Mouse (Mus musculus) limb, embryonic 13.5 days (tissue): ENCODE data around the gene Itsn1. TPM values are rescaled to one million over a fixed set of nuclear protein-coding genes. Genes with fewer than 3 reads are reported as not detected.

ENCODE experiments used
- ATAC-seq: fragments of 200-750 bp; cut with Nextera tagmentation; 2 replicates; pipeline ENCODE4 v1.8.0; 2017; ENCODE audit warnings: low read depth, moderate number of reproducible peaks, moderate TSS enrichment; ENCODE audit not compliant: low FRiP score
- H3K27ac ChIP-seq: fragments of 300-500 bp; sonication (generic); 2 replicates; pipeline ENCODE4 v1.5.1; 2015; ENCODE audit warnings: inconsistent platforms, mild to moderate bottlenecking, moderate library complexity
- H3K27me3 ChIP-seq: fragments of 300-500 bp; sonication (generic); 2 replicates; pipeline ENCODE4 v1.6.1; 2015; ENCODE audit warnings: mild to moderate bottlenecking, inconsistent platforms
- H3K36me3 ChIP-seq: fragments of 300-500 bp; sonication (generic); 2 replicates; pipeline ENCODE4 v1.6.1; 2015; ENCODE audit warnings: inconsistent platforms, mild to moderate bottlenecking, moderate library complexity
- H3K4me1 ChIP-seq: fragments of 300-500 bp; sonication (generic); 2 replicates; pipeline ENCODE4 v1.6.1; 2015; ENCODE audit warnings: inconsistent platforms
- H3K4me2 ChIP-seq: fragments of 300-500 bp; sonication (generic); replicated peaks from 2 replicates; pipeline ENCODE4 v1.6.1; 2015; ENCODE audit warnings: inconsistent platforms, mild to moderate bottlenecking, moderate library complexity
- H3K4me3 ChIP-seq: fragments of 300-500 bp; sonication (generic); 2 replicates; pipeline ENCODE4 v1.5.1; 2015; ENCODE audit warnings: moderate library complexity, mild to moderate bottlenecking, inconsistent platforms
- H3K9ac ChIP-seq: fragments of 300-500 bp; sonication (generic); 2 replicates; pipeline ENCODE4 v1.6.1; 2015; ENCODE audit warnings: mild to moderate bottlenecking, inconsistent platforms
- H3K9me3 ChIP-seq: fragments of 300-500 bp; sonication (generic); 2 replicates; pipeline ENCODE4 v1.6.1; 2016; ENCODE audit warnings: inconsistent platforms
- WGBS: fragments of 180-500 bp; shearing (Covaris S2); methylation state at CpG from one replicate; pipeline ENCODE4 v1.1.7; 2015; 5-methylcytosine and 5-hydroxymethylcytosine counted together
- polyA plus RNA-seq: library from polyadenylated mRNA; unstranded; fragments of >200 nt; fragmentation: Nextera tagmentation; extraction: Ambion mirVana; gene quantifications from 2 replicates; pipeline ENCODE4 v1.2.1, GENCODE M21; 2015

Gene Itsn1
- polyA plus RNA-seq, 1 experiment from 2014 or later = 27.4 TPM

DNA sequence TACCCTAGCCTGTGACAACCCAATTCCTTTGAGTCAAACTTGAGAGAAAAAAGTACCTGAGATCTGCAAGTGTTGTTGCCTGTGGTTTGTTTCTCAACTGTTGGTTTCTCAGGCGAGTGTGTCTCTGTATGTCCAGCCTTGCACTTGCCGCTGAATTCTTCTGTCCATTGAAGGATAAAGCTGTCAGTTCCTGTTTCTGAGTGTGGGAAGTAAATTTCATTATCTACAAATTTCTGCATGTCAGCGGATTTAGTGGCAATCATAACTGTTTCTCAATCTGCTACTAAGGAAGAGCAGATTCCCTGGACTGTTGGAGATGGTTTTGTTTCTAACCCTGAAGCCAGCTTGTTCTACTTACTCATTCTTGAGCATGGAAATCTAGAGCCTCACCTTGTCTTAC lies 32.7 kb downstream of the Itsn1 start:
- no peak for ATAC-seq
- H3K4me2 ChIP-seq = no peak overlapping the region
- peaks cover 8% of the 10 kb centered on the region; the same call in 1 of the 2 replicates for H3K36me3 ChIP-seq
- no peak overlapping the region for H3K9ac ChIP-seq
- H3K4me3 ChIP-seq = no peak overlapping the region
- no peaks in the 10 kb centered on the region for H3K27me3 ChIP-seq
- no peak overlapping the region for H3K27ac ChIP-seq
- WGBS = 85% methylated on average over 3 of the region's 3 CpGs
- peaks cover 11% of the 10 kb centered on the region for H3K4me1 ChIP-seq
- H3K9me3 ChIP-seq = no peaks in the 10 kb centered on the region

DNA sequence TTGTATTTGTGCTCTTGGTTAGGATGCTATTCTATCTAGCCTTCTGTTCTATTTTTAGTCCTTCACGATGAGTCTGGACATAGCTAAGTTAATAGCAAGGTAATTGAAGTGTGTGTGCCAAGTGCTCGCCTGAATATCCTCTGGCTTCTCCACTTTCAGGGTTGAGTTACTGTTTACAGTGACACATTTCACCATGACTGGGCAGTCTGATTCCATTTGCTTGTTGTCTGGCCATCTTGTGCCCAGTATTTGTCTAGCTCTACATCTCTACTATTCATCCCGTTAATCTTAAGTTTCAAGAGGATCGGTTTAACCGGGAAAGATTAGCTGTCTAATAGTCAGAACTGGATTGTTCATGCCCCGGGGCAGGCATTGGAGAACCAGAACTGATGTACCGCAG lies 33.4 kb downstream of the Itsn1 start:
- H3K9me3 ChIP-seq = no peaks in the 10 kb centered on the region
- no peak overlapping the region for H3K9ac ChIP-seq
- H3K4me2 ChIP-seq = no peak overlapping the region
- H3K4me1 ChIP-seq = peaks cover 15% of the 10 kb centered on the region
- 75% methylated on average over 7 of the region's 7 CpGs for WGBS
- no peak overlapping the region for H3K27ac ChIP-seq
- no peak for ATAC-seq
- no peak overlapping the region for H3K4me3 ChIP-seq
- H3K36me3 ChIP-seq = peaks cover 8% of the 10 kb centered on the region; the same call in 1 of the 2 replicates
- no peaks in the 10 kb centered on the region for H3K27me3 ChIP-seq

DNA sequence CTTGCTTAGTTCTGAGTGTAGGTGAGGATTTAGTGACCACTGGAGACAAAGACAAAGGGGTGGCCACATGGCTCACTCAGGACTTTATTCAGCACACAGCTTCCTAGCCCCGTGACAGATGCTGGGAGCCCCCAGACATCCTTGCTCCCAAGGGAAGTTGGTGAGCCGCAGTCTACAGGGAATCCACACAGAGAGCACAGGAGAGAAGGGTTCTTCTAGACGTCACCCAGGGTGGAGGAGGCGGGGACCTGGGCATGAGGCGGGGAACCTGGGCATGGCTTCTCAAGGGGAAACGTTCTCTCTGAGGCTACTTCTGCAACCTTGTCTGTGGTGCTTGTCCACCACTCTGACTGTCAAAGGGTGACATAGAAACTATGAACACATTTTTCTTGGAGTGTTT lies 34.9 kb downstream of the Itsn1 start:
- H3K4me3 ChIP-seq = no peak overlapping the region
- no peak overlapping the region for H3K4me2 ChIP-seq
- H3K27ac ChIP-seq = no peak overlapping the region
- peaks cover 17% of the 10 kb centered on the region for H3K4me1 ChIP-seq
- ATAC-seq = no peak
- no peaks in the 10 kb centered on the region for H3K27me3 ChIP-seq
- WGBS = 65% methylated on average over 6 of the region's 6 CpGs
- H3K9me3 ChIP-seq = no peaks in the 10 kb centered on the region
- H3K9ac ChIP-seq = no peak overlapping the region
- peaks cover 8% of the 10 kb centered on the region; the same call in 1 of the 2 replicates for H3K36me3 ChIP-seq

DNA sequence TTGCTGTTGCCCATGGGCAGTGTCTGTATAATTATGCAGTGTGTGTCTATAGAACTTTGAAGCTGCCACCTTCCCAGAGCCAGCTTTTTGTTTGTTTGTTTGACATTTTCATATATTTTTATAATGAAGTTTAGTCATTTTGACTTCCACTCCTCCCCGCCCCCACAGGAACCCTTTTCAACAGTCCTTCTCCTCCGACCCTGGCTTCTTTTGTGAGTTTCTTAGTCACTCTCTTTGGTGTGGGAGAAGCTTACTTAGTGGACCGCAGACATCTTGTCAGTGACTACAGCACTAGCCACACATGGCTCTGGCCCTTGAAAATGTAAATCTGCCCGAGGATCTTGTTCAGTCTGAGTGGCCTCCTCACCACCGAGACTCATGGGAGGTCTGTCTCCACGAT lies 35.3 kb downstream of the Itsn1 start:
- no peak for ATAC-seq
- peaks cover 8% of the 10 kb centered on the region; the same call in 1 of the 2 replicates for H3K36me3 ChIP-seq
- H3K4me1 ChIP-seq = peaks cover 17% of the 10 kb centered on the region
- WGBS = 85% methylated on average over 6 of the region's 6 CpGs
- no peak overlapping the region for H3K4me3 ChIP-seq
- no peaks in the 10 kb centered on the region for H3K27me3 ChIP-seq
- H3K4me2 ChIP-seq = no peak overlapping the region
- no peak overlapping the region for H3K9ac ChIP-seq
- H3K9me3 ChIP-seq = no peaks in the 10 kb centered on the region
- H3K27ac ChIP-seq = no peak overlapping the region

DNA sequence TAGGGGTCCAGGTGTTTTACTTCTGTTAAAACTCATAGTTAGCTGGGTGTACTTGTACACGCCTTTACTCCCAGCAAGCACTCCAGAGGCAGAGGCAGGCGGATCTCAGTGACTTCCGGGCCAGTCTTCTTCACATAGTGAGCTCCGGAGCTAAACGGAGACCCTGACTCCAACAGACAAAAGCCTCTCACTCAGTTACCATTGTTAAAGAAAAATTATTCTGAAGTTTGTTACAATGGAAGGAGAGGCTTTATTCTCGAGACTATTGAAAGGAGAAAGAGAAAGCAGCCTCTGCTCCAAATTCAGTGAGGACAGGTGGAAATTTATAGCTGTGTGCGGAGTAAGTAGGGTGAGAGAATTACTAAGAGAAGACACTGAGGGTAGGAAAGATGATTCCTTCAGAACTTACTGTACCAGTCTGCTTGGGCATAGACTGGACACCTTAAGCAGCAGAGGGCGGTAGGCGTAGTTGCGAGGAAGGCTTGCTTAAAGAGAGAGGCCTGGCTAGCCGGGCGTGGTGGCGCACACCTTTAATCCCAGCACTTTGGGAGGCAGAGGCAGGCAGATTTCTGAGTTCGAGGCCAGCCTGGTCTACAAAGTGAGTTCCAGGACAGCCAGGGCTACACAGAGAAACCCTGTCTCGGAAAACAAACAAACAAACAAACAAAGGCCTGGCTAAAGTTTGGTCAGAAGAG lies 36.2 kb downstream of the Itsn1 start:
- 91% methylated on average over 15 of the region's 15 CpGs for WGBS
- no peak overlapping the region for H3K27ac ChIP-seq
- no peak overlapping the region for H3K4me2 ChIP-seq
- ATAC-seq = no peak
- peaks cover 6% of the 10 kb centered on the region; the same call in 1 of the 2 replicates for H3K36me3 ChIP-seq
- no peak overlapping the region for H3K4me3 ChIP-seq
- no peak overlapping the region for H3K9ac ChIP-seq
- H3K27me3 ChIP-seq = no peaks in the 10 kb centered on the region
- peaks cover 17% of the 10 kb centered on the region for H3K4me1 ChIP-seq
- H3K9me3 ChIP-seq = no peaks in the 10 kb centered on the region

DNA sequence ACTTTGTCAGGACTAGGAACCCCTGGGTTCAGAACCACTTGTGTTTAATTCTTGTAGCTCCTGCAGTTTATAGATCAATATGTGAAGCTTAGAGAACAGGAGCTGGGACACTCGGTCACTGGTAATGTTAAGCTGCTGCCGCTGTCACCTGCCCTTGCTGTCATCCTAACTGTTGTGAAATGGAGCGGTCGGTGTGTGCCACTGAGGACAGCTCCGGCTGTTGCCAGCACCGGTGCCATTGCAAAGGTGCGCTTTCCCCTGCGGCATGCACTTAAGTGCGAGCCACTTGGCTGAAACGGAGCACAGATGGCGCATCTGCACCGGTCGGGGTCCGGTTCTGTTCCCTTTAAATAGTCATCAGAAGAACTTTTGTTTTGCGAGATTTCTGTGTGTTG lies 36.7 kb downstream of the Itsn1 start:
- Histone ChIP-seq H3K9me3 (no peaks in the 10 kb centered on the region), H3K4me1 (peaks cover 22% of the 10 kb centered on the region), H3K4me3 (no peak overlapping the region), H3K27me3 (no peaks in the 10 kb centered on the region), H3K9ac (no peak overlapping the region), H3K36me3 (0 out of 2 replicates have a peak, but pooled peaks cover under 1% of the 10 kb centered on the region), H3K4me2 (no peak overlapping the region), H3K27ac (no peak overlapping the region)
- no peak for ATAC-seq
- 81% methylated on average over 15 of the region's 15 CpGs for WGBS

DNA sequence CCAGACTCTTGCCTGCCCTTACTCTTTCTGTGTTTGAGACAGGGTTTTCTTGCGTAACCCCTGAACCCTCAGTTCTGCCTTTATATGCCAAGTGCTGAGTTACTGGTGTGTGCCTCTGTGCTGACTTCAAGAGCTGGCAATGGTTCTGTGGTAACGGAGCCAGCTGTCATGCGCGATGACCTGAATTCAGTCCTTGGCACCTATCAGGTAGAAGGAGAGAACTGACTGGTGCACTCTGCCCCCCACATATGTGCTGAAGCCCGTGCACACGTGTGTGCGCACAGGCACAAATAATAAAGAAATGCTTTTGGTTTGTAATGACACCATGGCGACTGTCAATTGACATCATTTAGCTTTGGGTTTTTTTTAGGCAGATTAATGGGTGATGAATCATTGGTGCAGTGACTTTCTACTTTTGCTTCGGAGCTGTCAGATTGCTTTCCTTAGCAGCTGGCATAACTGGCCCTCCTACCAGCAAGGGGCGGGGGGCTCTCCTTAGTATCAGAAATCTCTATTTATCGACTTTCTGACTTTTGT lies 38.2 kb downstream of the Itsn1 start:
- no peak for ATAC-seq
- H3K27me3 ChIP-seq = no peaks in the 10 kb centered on the region
- no peak overlapping the region for H3K9ac ChIP-seq
- 91% methylated on average over 11 of the region's 11 CpGs for WGBS
- no peaks in the 10 kb centered on the region for H3K36me3 ChIP-seq
- H3K4me3 ChIP-seq = no peak overlapping the region
- H3K4me2 ChIP-seq = no peak overlapping the region
- no peak overlapping the region for H3K27ac ChIP-seq
- peaks cover 22% of the 10 kb centered on the region for H3K4me1 ChIP-seq
- no peaks in the 10 kb centered on the region for H3K9me3 ChIP-seq

DNA sequence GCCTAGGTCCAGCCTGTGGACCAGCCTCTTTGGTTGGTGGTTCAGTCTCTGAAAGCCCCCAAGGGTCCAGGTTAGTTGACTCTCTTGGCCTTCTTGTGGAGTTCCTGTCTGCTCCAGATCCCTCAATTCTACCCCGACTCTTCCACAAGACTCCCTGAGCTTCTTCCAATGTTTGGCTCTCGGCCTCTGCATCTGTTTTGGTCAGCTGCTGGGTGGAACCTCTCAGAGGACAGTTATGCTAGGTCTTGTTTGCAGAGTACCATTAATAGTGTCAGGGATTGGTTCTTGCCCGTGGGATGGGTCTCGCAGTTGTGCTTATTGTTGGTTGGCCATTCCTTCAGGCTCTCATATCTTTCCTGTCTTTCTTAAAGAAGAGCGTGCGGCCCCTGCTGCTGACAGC lies 39.5 kb downstream of the Itsn1 start:
- no peak for ATAC-seq
- Histone ChIP-seq H3K9ac (no peak overlapping the region), H3K9me3 (no peaks in the 10 kb centered on the region), H3K36me3 (no peaks in the 10 kb centered on the region), H3K27ac (no peak overlapping the region), H3K27me3 (no peaks in the 10 kb centered on the region), H3K4me1 (peaks cover 24% of the 10 kb centered on the region), H3K4me2 (no peak overlapping the region), H3K4me3 (no peak overlapping the region)
- 94% methylated on average over 6 of the region's 6 CpGs for WGBS

DNA sequence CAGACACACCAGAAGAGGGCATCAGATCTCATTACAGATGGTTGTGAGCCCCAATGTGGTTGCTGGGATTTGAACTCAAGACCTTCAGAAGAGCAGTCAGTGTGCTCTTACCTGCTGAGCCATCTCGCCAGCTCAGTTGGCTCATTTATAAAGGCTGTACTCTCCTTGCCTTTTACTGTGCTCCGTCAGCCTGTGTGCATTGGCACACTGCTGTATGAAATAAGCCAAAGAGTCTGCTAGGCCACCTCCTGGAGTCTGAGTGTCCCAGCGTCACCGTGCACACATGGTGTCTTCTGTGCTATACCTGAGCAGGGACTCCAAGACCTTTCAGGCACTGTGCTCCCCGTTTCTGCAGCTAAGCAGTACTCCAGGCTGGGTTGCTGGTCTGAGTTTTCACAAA lies 40.8 kb downstream of the Itsn1 start:
- Histone ChIP-seq H3K36me3 (no peaks in the 10 kb centered on the region), H3K4me3 (no peak overlapping the region), H3K27ac (no peak overlapping the region), H3K27me3 (no peaks in the 10 kb centered on the region), H3K9me3 (no peaks in the 10 kb centered on the region), H3K4me1 (peaks cover 22% of the 10 kb centered on the region), H3K9ac (no peak overlapping the region), H3K4me2 (no peak overlapping the region)
- WGBS = 84% methylated on average over 5 of the region's 5 CpGs
- ATAC-seq = no peak

DNA sequence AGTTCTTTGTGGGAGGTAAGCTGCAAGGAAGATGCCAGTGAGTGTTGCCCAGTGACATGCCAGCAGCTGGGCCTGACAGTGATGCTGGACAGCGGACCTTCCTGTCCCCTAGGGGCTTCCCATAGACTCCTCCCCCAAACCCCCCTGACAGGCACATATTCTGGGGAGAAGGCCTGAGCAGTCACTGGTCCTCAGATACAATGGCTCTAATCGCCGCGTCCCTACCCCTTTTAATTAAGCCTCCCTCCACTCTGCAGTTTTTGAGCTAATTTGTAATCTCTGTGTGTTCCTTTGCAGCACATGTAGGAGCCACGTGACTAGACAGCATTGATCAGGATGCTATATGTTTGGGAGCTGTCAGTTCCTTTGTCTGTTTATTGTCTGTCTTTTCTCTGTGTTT lies 41.6 kb downstream of the Itsn1 start:
- Histone ChIP-seq H3K9ac (no peak overlapping the region), H3K4me1 (peaks cover 22% of the 10 kb centered on the region), H3K36me3 (no peaks in the 10 kb centered on the region), H3K4me3 (no peak overlapping the region), H3K9me3 (no peaks in the 10 kb centered on the region), H3K27ac (no peak overlapping the region), H3K4me2 (no peak overlapping the region), H3K27me3 (no peaks in the 10 kb centered on the region)
- no peak for ATAC-seq
- WGBS = 71% methylated on average over 5 of the region's 5 CpGs

DNA sequence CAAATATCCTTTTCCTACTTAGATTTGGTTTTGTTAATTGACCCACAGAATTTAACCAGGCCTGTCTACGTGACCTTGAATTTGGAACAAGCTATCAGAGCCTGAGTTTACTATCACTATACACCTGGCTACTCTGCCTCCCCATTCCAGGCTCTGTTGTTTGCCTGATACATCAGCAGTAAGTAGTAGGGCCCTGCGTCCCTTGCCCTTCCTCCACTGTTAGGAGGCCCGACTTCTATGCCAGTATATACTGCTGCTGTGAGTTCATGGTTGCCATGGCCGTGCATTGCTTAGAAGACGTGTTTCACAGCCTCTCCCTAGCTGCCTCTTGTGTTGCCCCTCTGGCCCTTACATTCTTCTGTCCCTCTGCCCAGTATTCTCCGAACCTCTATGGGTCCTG lies 42.3 kb downstream of the Itsn1 start:
- Histone ChIP-seq H3K36me3 (no peaks in the 10 kb centered on the region), H3K9ac (no peak overlapping the region), H3K9me3 (no peaks in the 10 kb centered on the region)

DNA sequence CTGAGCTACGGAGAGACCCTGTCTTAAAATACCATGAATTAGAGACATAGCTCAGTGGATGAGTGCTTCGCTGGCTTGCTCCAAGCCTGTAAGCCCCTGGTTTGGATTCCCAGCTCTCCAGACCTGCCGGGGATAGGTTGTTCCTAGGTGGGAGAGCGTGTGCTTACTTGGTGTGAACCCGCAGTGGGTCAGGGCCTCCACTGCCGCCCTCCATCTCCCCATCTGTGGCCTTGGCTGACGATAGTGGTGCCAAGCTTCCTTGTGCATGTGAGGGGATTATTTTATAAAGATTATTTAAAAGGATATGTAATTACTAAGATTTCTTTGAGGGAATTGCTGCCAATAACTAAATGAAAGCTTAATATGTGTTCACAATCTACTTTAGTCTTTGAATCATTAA lies 43.5 kb downstream of the Itsn1 start:
- Histone ChIP-seq H3K4me2 (no peak overlapping the region), H3K4me1 (0 out of 2 replicates have a peak, but pooled peaks cover 8% of the 10 kb centered on the region), H3K9ac (no peak overlapping the region), H3K36me3 (no peaks in the 10 kb centered on the region), H3K27ac (no peak overlapping the region), H3K27me3 (no peaks in the 10 kb centered on the region), H3K9me3 (no peaks in the 10 kb centered on the region), H3K4me3 (no peak overlapping the region)
- no peak for ATAC-seq
- 84% methylated on average over 7 of the region's 7 CpGs for WGBS

More for the DNA sequence above, 42.3 kb downstream of the Itsn1 start:
- H3K4me3 ChIP-seq = no peak overlapping the region
- no peak for ATAC-seq
- no peak overlapping the region for H3K4me2 ChIP-seq
- no peaks in the 10 kb centered on the region for H3K27me3 ChIP-seq
- WGBS = 87% methylated on average over 6 of the region's 6 CpGs
- H3K4me1 ChIP-seq = peaks cover 20% of the 10 kb centered on the region
- no peak overlapping the region for H3K27ac ChIP-seq

DNA sequence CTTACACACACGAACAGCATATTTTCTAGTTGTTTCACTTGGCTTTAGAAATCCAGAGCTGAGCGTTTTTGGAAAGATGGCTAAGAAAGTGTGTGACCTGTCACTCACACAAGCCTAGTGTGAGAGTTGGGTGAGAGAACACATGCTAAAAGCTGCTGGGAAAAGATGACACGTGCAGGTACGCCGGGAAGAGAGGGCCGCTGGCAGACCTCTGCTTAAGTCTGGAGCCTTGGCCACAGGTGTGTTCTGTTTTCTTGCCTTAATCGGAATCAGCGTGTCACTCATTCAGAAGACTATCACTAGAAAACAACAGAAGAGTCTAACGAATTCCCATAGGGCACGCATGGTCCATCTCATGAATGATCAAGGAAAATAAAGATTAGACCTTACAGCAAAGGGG lies 50.5 kb downstream of the Itsn1 start:
- no peaks in the 10 kb centered on the region for H3K9me3 ChIP-seq
- peaks cover 8% of the 10 kb centered on the region for H3K36me3 ChIP-seq
- peaks cover 7% of the 10 kb centered on the region; the same call in 1 of the 2 replicates for H3K4me1 ChIP-seq
- H3K9ac ChIP-seq = no peak overlapping the region
- H3K4me3 ChIP-seq = no peak overlapping the region
- H3K27ac ChIP-seq = no peak overlapping the region
- ATAC-seq = no peak
- no peaks in the 10 kb centered on the region for H3K27me3 ChIP-seq
- H3K4me2 ChIP-seq = no peak overlapping the region
- 73% methylated on average over 10 of the region's 10 CpGs for WGBS
